Mouse (Mus musculus) small intestine, adult 10 weeks (tissue): ENCODE measurements around the gene Tmem114. TPM values are rescaled to one million over a fixed set of nuclear protein-coding genes. Genes with fewer than 3 reads are reported as not detected.

Experiments
- polyA plus RNA-seq: library from polyadenylated mRNA; stranded (reverse); fragments of 350-450 nt; fragmentation: Illumina TruSeq; extraction: RNeasy Lipid Tissue Mini Kit (QIAGEN cat#74804); gene quantifications from one replicate; pipeline ENCODE4 v1.2.3, GENCODE M21; 2014; ENCODE audit warnings: low replicate concordance

The Tmem114 gene
- not detected for polyA plus RNA-seq

DNA sequence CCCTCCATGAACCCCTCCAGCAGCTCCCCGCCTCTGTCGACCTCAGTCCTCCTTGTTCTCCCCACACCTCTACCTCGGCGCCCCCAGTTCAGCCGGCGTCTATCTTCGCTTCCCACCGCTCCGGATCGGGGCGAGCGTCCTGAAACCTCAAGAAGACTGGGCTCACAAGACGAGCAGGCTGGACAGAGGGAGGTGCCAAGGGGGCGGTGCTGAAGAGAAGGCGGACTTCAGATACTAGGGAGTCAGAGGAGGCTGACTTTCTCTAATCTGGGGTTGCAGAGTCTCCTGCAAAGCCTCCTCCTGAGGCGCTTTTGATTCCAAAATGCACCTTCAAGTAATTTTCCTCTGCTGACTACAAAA lies at the start of gene Tmem114:
Gene Tmem114 (minus strand): TSS at position 166 of the 360 bp plus-strand sequence.

DNA sequence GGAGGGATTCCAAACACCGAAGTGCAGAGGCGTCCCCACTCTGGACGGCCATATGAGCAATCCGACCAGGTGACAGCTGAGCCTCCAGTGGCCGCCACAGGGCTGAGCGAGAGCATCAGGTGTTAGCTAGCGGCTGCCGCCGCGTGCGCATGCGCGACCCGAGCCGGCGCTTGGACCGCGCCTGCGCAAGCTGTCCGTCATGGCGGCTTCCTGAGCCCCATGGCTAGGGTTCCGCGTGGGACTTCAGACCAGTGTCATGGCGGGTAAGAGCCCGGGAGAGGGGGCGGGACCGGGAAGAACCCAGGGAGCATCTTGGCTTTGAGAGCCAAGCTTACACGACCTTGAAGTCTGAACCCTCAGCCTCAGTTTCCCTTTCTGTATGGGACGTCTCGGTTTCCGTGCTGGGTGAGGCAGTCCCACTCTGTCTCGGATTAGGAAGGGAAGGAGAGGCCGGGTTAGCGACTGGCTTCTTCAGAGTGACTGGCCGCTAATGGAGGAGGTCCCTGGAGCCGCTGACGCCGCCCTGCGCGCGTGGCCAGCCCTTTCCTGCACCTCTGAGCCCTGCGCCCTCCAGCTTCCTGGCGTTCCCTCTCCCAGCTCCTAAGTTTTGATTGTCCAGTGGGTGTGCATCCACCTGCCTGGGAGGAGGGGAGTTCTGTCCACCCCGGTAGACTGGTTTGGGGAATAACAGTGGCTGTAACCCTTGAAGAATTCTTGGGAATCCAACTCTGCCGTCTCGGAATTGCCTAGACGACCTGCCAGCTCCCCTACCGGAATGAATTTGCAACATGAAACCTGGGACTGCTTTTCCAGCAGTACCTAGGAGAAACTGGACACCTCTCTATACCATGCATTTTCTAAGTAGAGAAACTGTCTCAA lies 45.9 kb upstream of the Tmem114 start, which contains the start of gene Mettl22:
Gene Mettl22 (plus strand): TSS at position 186 of the 879 bp plus-strand sequence.

Other genes with a start within 250 kb of the Tmem114 start
- gene Mettl22, start 45.7 kb upstream of the Tmem114 start, polyA plus RNA-seq = 0.48 TPM
- gene Abat, start 88.3 kb upstream of the Tmem114 start, polyA plus RNA-seq = 38.1 TPM
- 440 TPM for gene Pmm2, start 212.5 kb upstream of the Tmem114 start, polyA plus RNA-seq
- gene Tmem186, start 212.6 kb upstream of the Tmem114 start, polyA plus RNA-seq = 6.7 TPM
- gene Carhsp1, start 247.0 kb upstream of the Tmem114 start, polyA plus RNA-seq = 9.1 TPM